Mouse (Mus musculus) ES-E14 (cell line): ENCODE measurements around the gene Ccnk. TPM values are rescaled to one million over a fixed set of nuclear protein-coding genes. Genes with fewer than 3 reads are reported as not detected.

Experiments
- DNase-seq: peaks from one replicate; pipeline ENCODE4 v3.0.0-alpha.2; 2013; ENCODE audit warnings: low read depth, low spot score
- H3K27ac ChIP-seq: 2 replicates; pipeline ENCODE4 v1.5.1; 2012; ENCODE audit warnings: low read depth, mild to moderate bottlenecking, low read length, moderate library complexity, mixed read lengths; ENCODE audit not compliant: poor library complexity, insufficient read depth, severe bottlenecking
- H3K36me3 ChIP-seq: 2 replicates; pipeline ENCODE4 v1.6.1; 2012; ENCODE audit warnings: mild to moderate bottlenecking, low read length, moderate library complexity, mixed read lengths; ENCODE audit not compliant: control insufficient read depth, poor library complexity, insufficient read depth, severe bottlenecking
- H3K4me1 ChIP-seq, 2 experiments: fragments of 150-350 bp in 1 of 2; sonication (generic) in 1 of 2; 2 replicates each; pipeline ENCODE4 v1.6.1; 2012; ENCODE audit warnings: low read length in 2 of 2, mild to moderate bottlenecking in 1 of 2, mixed read lengths in 1 of 2; ENCODE audit not compliant: control insufficient read depth in 2 of 2, insufficient read depth in 2 of 2, poor library complexity in 1 of 2
- H3K4me3 ChIP-seq, 2 experiments: fragments of 150-350 bp in 1 of 2; sonication (generic) in 1 of 2; 2 replicates each; pipeline ENCODE4 v1.5.1; 2012; ENCODE audit warnings: low read length in 2 of 2, low read depth in 1 of 2, mild to moderate bottlenecking in 1 of 2, mixed read lengths in 1 of 2; ENCODE audit not compliant: insufficient read depth in 1 of 2, poor library complexity in 1 of 2, severe bottlenecking in 1 of 2
- H3K9ac ChIP-seq: 2 replicates; pipeline ENCODE4 v1.6.1; 2012; ENCODE audit warnings: low read depth, mild to moderate bottlenecking, low read length, mixed read lengths; ENCODE audit not compliant: poor library complexity, insufficient read depth, severe bottlenecking
- H3K9me3 ChIP-seq: fragments of 150-350 bp; sonication (generic); 2 replicates; pipeline ENCODE4 v1.6.1; 2012; ENCODE audit warnings: low read depth, mild to moderate bottlenecking, low read length; ENCODE audit not compliant: control insufficient read depth, insufficient read depth
- CHD2 ChIP-seq: IDR thresholded peaks from 2 replicates; pipeline ENCODE4 v1.6.1; 2014; ENCODE audit warnings: mild to moderate bottlenecking, low read depth, low read length, inconsistent platforms
- HCFC1 ChIP-seq: IDR thresholded peaks from 2 replicates; pipeline ENCODE4 v1.6.1; 2012; ENCODE audit warnings: low read length, inconsistent platforms, borderline replicate concordance; ENCODE audit not compliant: insufficient read depth
- MAFK ChIP-seq: IDR thresholded peaks from 2 replicates; pipeline ENCODE4 v1.6.1; 2014; ENCODE audit warnings: mild to moderate bottlenecking, low read depth, low read length, inconsistent platforms; ENCODE audit not compliant: insufficient read depth
- ZC3H11A ChIP-seq: IDR thresholded peaks from 2 replicates; pipeline ENCODE4 v1.6.1; 2012; ENCODE audit warnings: low read depth, mild to moderate bottlenecking, inconsistent platforms, low read length, borderline replicate concordance
- ZNF384 ChIP-seq: IDR thresholded peaks from 2 replicates; pipeline ENCODE4 v1.6.1; 2012; ENCODE audit warnings: low read depth, low read length, inconsistent platforms
- in situ Hi-C, 2 experiments: fragments of 600-800 bp; cut with MboI; formaldehyde crosslinking; loops; one replicate each; pipeline ENCODE4 v1.15.1; 2025; ENCODE audit warnings: low sequenced_read_pairs in 2 of 2, inconsistent platforms in 1 of 2; ENCODE audit not compliant: unreplicated experiment in 2 of 2
- total RNA-seq: library from RNA; depleted of rRNA; stranded (reverse); fragments of 300-350 nt; gene quantifications from 2 replicates; pipeline ENCODE4 v1.2.3, GENCODE M21; 2012

The Ccnk gene
- total RNA-seq, 1 experiment = 14.5 TPM

- Histone ChIP-seq H3K27ac (no peak overlapping the region), H3K4me3 (no peak overlapping the region), H3K9ac (no peak overlapping the region), H3K36me3 (no peaks in the 10 kb centered on the region; the same call in 1 of the 2 replicates), H3K4me1 (peaks cover 0 to 20% of the 10 kb centered on the region in 2 experiments; a peak in 2 of 4 replicates), H3K9me3 (no peaks in the 10 kb centered on the region)
- no peak for TF ChIP-seq CHD2
- no peak for TF ChIP-seq ZC3H11A
- no peak for TF ChIP-seq ZNF384
- no peak for DNase-seq
- in situ Hi-C loops = no loop called here
These were observed 66.2 kb downstream of the Ccnk start for GRCm38 (mm10) chr12:108245579-108245978.

DNA sequence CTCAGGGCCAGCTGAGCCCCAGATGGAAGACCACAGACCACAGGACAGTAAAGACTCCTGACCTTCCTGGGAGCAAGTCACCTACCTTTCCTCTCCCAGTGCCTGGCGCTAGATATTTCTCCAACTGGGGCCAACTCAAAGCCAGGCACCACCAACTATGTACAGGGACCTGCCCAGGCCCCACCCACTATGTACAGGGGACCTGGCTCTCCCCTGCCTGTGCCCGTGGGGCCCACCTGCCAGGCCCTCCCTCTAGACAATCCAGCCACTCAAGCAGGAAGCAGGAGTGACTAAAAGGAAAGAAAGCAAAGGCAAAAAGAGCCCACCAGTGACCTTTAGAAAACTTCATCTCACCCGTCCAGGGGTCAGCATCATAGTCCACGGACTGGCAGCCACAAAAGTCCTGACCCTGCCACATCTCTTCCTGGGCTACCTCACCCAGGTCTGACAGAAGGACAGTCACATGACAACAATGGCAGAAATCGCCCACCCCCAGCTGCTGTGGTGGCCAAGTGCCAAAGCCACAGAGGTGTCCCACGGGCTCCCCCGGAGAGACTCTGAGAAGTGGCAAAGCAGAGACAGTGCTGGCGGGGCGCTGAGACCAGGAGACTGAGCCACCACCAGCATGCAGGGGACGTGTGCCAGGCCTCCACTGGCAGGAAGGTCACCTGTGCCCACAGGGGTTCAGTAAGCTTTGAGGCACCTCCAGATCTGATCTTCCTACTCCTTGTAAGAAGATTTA lies 67.6 kb downstream of the Ccnk start:
- Histone ChIP-seq H3K36me3 (no peaks in the 10 kb centered on the region; the same call in 1 of the 2 replicates), H3K9ac (no peak overlapping the region), H3K4me3 (no peak overlapping the region), H3K9me3 (no peaks in the 10 kb centered on the region), H3K27ac (no peak overlapping the region), H3K4me1 (peaks cover 0 to 14% of the 10 kb centered on the region in 2 experiments; a peak in 2 of 4 replicates)
- no peak for DNase-seq
- in situ Hi-C loops = no loop called here
- TF ChIP-seq CHD2 = no peak
- TF ChIP-seq ZC3H11A = no peak
- TF ChIP-seq MAFK = no peak
- TF ChIP-seq HCFC1 = no peak
- no peak for TF ChIP-seq ZNF384

- no peaks in the 10 kb centered on the region for H3K9me3 ChIP-seq
- H3K36me3 ChIP-seq = no peaks in the 10 kb centered on the region; the same call in 1 of the 2 replicates
- H3K9ac ChIP-seq = no peak overlapping the region
- no peak overlapping the region for H3K4me3 ChIP-seq
- DNase-seq = no peak
- H3K27ac ChIP-seq = no peak overlapping the region
- TF ChIP-seq ZC3H11A (no peak), ZNF384 (no peak), HCFC1 (no peak), CHD2 (no peak), MAFK (no peak)
- peaks cover 0 to 24% of the 10 kb centered on the region in 2 experiments; a peak in 2 of 4 replicates for H3K4me1 ChIP-seq
- in situ Hi-C loops = no loop called here
These were observed 69.6 kb downstream of the Ccnk start for GRCm38 (mm10) chr12:108249019-108249418.

GRCm38 (mm10) chr12:108249522-108249921 lies 70.1 kb downstream of the Ccnk start:
- H3K9ac ChIP-seq = no peak overlapping the region
- H3K27ac ChIP-seq = no peak overlapping the region
- H3K9me3 ChIP-seq = no peaks in the 10 kb centered on the region
- no peak overlapping the region for H3K4me3 ChIP-seq
- in situ Hi-C loops = no loop called here
- no peaks in the 10 kb centered on the region; the same call in 1 of the 2 replicates for H3K36me3 ChIP-seq
- TF ChIP-seq CHD2 (no peak), MAFK (no peak), HCFC1 (no peak), ZNF384 (no peak), ZC3H11A (no peak)
- peaks cover 0 to 24% of the 10 kb centered on the region in 2 experiments; a peak in 2 of 4 replicates for H3K4me1 ChIP-seq
- no peak for DNase-seq
